Mouse (Mus musculus): Measurements from ENCODE around the gene Myh14. TPM values are rescaled to one million over a fixed set of nuclear protein-coding genes. Genes with fewer than 3 reads are reported as not detected.

The Myh14 gene
- polyA plus RNA-seq, 1 experiment from 2014 or later, result 0.59 TPM

- Histone ChIP-seq H3K4me2 (peak overlapping the region; percentile 91), H3K9me3 (replicated peaks) (no peaks in the 10 kb centered on the region), H3K4me1 (replicated peaks) (peaks cover 33% of the 10 kb centered on the region), H3K4me3 (peak overlapping the region; percentile 57), H3K36me3 (no peaks in the 10 kb centered on the region), H3K9ac (no peak overlapping the region), H3K27ac (ENCODE audit: poor library complexity, severe bottlenecking) (no peak overlapping the region), H3K27me3 (replicated peaks) (peaks cover 93% of the 10 kb centered on the region)
- 3% methylated on average over 13 of the region's 13 CpGs for WGBS
- ATAC-seq (ENCODE audit: insufficient number of reproducible peaks, low FRiP score), result no peak
These were observed 80.7 kb downstream of the Myh14 start for GRCm38 (mm10) chr7:44589946-44590345.

- Histone ChIP-seq H3K9ac (peak overlapping the region; percentile 25; the same call in 1 of the 2 replicates), H3K4me1 (replicated peaks) (peaks cover 33% of the 10 kb centered on the region), H3K27me3 (replicated peaks) (peaks cover 99% of the 10 kb centered on the region), H3K4me3 (peak overlapping the region; percentile 43), H3K36me3 (no peaks in the 10 kb centered on the region), H3K9me3 (replicated peaks) (no peaks in the 10 kb centered on the region), H3K4me2 (peak overlapping the region; percentile 91), H3K27ac (ENCODE audit: poor library complexity, severe bottlenecking) (no peak overlapping the region)
- WGBS, result under 1% methylated on average over 33 of the region's 33 CpGs
- ATAC-seq (ENCODE audit: insufficient number of reproducible peaks, low FRiP score), result peak; percentile 33; the same call in 1 of the 2 replicates
These were observed 81.5 kb downstream of the Myh14 start for GRCm38 (mm10) chr7:44589149-44589548.

DNA sequence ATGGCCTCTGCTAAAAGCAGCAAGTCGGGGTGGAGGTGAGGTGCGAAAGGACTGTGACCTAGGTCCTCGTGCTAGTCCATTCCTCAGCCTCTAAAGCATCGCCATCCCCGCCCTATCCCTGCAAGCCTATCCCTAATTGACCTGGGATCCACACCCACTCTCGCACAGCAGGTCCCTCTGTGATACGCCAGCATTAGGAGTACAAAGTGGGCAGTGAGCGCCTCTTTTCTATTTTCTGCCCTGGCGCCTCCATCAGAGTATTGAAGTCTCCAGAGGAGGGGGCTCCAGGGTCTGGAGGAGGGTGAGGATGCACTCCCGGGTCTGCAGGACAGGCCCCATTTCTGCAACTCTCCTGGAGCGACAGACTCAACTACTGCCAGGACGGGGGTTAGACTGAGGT, 82.3 kb downstream of the Myh14 start:
- no peaks in the 10 kb centered on the region for H3K36me3 ChIP-seq
- ATAC-seq (ENCODE audit: insufficient number of reproducible peaks, low FRiP score), result no peak
- no peak overlapping the region for H3K27ac ChIP-seq (ENCODE audit: poor library complexity, severe bottlenecking)
- H3K4me2 ChIP-seq, result peak overlapping the region; percentile 91
- peaks cover 28% of the 10 kb centered on the region for H3K4me1 ChIP-seq (replicated peaks)
- H3K27me3 ChIP-seq (replicated peaks), result peaks cover 91% of the 10 kb centered on the region
- H3K4me3 ChIP-seq, result 0 out of 2 replicates have a peak overlapping the region, but pooled peaks have one; percentile 43
- WGBS, result 11% methylated on average over 12 of the region's 12 CpGs
- no peak overlapping the region for H3K9ac ChIP-seq
- no peaks in the 10 kb centered on the region for H3K9me3 ChIP-seq (replicated peaks)

DNA sequence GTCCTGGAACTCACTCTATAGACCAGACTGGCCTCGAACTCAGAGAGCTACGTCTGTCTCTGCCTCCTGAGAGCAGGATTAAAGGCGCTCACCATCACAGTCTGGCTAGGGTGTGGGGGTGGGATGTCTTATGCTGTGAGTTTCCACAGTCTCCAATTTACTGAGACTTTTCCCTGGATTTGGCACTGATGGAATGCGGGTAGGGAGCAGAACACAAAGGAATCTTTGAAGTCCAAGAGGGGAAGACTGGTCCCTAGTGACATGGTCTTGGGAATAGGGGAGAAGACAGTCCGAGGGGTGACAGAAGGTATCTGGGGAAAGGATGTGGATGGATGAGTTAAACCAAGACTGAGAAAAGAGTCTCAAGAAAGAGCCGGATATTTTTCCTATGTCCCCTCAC, 83.0 kb downstream of the Myh14 start:
- no peak overlapping the region for H3K9ac ChIP-seq
- no peak for ATAC-seq (ENCODE audit: insufficient number of reproducible peaks, low FRiP score)
- H3K4me3 ChIP-seq, result no peak overlapping the region
- WGBS, result 34% methylated on average over 6 of the region's 6 CpGs
- H3K4me1 ChIP-seq (replicated peaks), result peaks cover 28% of the 10 kb centered on the region
- H3K27me3 ChIP-seq (replicated peaks), result peaks cover 87% of the 10 kb centered on the region
- no peaks in the 10 kb centered on the region for H3K9me3 ChIP-seq (replicated peaks)
- no peak overlapping the region for H3K27ac ChIP-seq (ENCODE audit: poor library complexity, severe bottlenecking)
- H3K36me3 ChIP-seq, result no peaks in the 10 kb centered on the region
- H3K4me2 ChIP-seq, result no peak overlapping the region

DNA sequence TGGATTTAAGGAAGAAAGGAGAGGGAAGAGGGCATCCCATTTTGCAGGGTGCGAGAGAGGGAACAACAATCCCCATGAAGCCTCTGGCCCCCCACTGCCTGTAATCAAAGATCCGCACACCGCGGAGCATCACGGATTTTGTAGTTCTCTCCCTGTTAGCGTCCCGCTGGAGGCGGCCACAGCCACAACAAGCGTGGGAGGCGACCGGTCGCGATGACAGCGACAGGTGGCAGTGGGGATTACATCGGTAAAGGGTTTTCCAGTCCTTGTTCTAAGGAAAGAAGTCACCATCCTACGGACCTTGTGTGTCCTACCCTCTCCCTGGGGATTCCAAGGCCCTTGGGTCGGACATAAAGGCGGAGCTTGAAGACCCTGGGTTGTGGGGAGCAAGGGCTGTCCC, 83.7 kb downstream of the Myh14 start:
- Histone ChIP-seq H3K27me3 (replicated peaks) (peaks cover 85% of the 10 kb centered on the region), H3K4me2 (peak overlapping the region; percentile 56), H3K36me3 (no peaks in the 10 kb centered on the region), H3K4me3 (peak overlapping the region; percentile 15), H3K9ac (no peak overlapping the region), H3K4me1 (replicated peaks) (peaks cover 28% of the 10 kb centered on the region), H3K9me3 (replicated peaks) (no peaks in the 10 kb centered on the region), H3K27ac (ENCODE audit: poor library complexity, severe bottlenecking) (no peak overlapping the region)
- no peak for ATAC-seq (ENCODE audit: insufficient number of reproducible peaks, low FRiP score)
- WGBS, result under 1% methylated on average over 18 of the region's 18 CpGs

GRCm38 (mm10) chr7:44586518-44586917, 84.1 kb downstream of the Myh14 start:
- H3K4me3 ChIP-seq, result peak overlapping the region; percentile 15; the same call in 1 of the 2 replicates
- no peaks in the 10 kb centered on the region for H3K9me3 ChIP-seq (replicated peaks)
- ATAC-seq (ENCODE audit: insufficient number of reproducible peaks, low FRiP score), result no peak
- H3K9ac ChIP-seq, result no peak overlapping the region
- peaks cover 26% of the 10 kb centered on the region for H3K4me1 ChIP-seq (replicated peaks)
- no peaks in the 10 kb centered on the region for H3K36me3 ChIP-seq
- no peak overlapping the region for H3K27ac ChIP-seq (ENCODE audit: poor library complexity, severe bottlenecking)
- H3K4me2 ChIP-seq, result peak overlapping the region; percentile 56
- H3K27me3 ChIP-seq (replicated peaks), result peaks cover 81% of the 10 kb centered on the region
- WGBS, result 13% methylated on average over 19 of the region's 19 CpGs

GRCm38 (mm10) chr7:44585606-44586005, 85.0 kb downstream of the Myh14 start:
- Histone ChIP-seq H3K4me3 (no peak overlapping the region), H3K4me1 (replicated peaks) (peaks cover 17% of the 10 kb centered on the region), H3K4me2 (no peak overlapping the region), H3K27ac (ENCODE audit: poor library complexity, severe bottlenecking) (no peak overlapping the region), H3K36me3 (no peaks in the 10 kb centered on the region), H3K27me3 (replicated peaks) (peaks cover 75% of the 10 kb centered on the region), H3K9ac (no peak overlapping the region), H3K9me3 (replicated peaks) (no peaks in the 10 kb centered on the region)
- WGBS, result 77% methylated on average over 6 of the region's 6 CpGs
- no peak for ATAC-seq (ENCODE audit: insufficient number of reproducible peaks, low FRiP score)

DNA sequence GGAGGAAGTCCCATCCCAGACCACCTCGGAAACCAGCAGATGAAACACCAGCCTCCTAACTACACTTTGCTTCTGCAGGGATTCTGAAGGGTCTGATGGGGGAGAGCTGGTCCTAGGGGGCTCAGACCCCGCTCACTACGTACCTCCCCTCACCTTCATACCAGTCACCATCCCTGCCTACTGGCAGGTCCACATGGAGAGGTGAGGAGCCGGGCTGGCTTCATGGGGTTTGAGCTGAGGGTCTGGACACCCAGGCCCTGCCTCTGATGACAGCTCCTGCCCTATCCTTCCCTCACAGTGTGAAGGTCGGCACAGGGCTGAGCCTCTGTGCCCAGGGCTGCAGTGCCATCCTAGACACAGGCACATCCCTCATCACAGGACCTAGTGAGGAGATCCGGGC, 85.7 kb downstream of the Myh14 start:
- H3K9me3 ChIP-seq (replicated peaks), result no peaks in the 10 kb centered on the region
- no peak for ATAC-seq (ENCODE audit: insufficient number of reproducible peaks, low FRiP score)
- peaks cover 68% of the 10 kb centered on the region for H3K27me3 ChIP-seq (replicated peaks)
- no peak overlapping the region for H3K9ac ChIP-seq
- no peak overlapping the region for H3K4me2 ChIP-seq
- no peaks in the 10 kb centered on the region for H3K36me3 ChIP-seq
- H3K4me1 ChIP-seq (replicated peaks), result peaks cover 11% of the 10 kb centered on the region
- no peak overlapping the region for H3K4me3 ChIP-seq
- H3K27ac ChIP-seq (ENCODE audit: poor library complexity, severe bottlenecking), result no peak overlapping the region
- 84% methylated on average over 6 of the region's 6 CpGs for WGBS

DNA sequence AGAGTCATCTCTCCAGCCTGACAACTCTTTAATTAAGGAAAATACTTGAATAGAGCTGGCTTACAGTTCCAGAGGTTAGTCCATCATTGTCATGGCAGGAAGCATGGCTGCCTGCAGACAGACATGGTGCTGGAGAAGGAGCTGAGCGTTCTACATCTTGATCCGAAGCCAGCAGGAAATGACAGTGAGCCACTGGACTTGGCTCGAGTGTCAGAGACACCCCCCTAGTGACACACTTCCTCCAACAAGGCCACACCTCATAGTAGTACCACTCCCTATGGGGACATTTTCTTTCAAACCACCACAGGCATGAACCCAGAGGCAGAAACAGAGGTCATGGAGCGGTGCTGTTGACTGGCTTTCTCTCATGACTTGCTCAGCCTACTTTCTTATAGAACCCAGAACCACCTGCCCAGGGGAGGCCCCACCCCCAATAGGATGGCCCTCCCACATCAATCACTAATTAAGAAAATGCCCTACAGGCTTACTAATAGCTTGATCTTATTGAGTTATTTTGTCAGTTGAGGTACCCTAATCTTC, 86.3 kb downstream of the Myh14 start:
- Histone ChIP-seq H3K9me3 (replicated peaks) (no peaks in the 10 kb centered on the region), H3K36me3 (no peaks in the 10 kb centered on the region), H3K4me3 (no peak overlapping the region), H3K4me1 (replicated peaks) (peaks cover 11% of the 10 kb centered on the region), H3K4me2 (no peak overlapping the region), H3K27me3 (replicated peaks) (peaks cover 62% of the 10 kb centered on the region), H3K9ac (no peak overlapping the region), H3K27ac (ENCODE audit: poor library complexity, severe bottlenecking) (no peak overlapping the region)
- ATAC-seq (ENCODE audit: insufficient number of reproducible peaks, low FRiP score), result no peak
- WGBS, result 71% methylated on average over 4 of the region's 4 CpGs

GRCm38 (mm10) chr7:44583146-44583545, 87.5 kb downstream of the Myh14 start:
- no peak for ATAC-seq (ENCODE audit: insufficient number of reproducible peaks, low FRiP score)
- Histone ChIP-seq H3K36me3 (no peaks in the 10 kb centered on the region), H3K9me3 (replicated peaks) (peaks cover 4% of the 10 kb centered on the region; the same call in 1 of the 2 replicates), H3K27ac (ENCODE audit: poor library complexity, severe bottlenecking) (no peak overlapping the region), H3K9ac (no peak overlapping the region), H3K27me3 (replicated peaks) (peaks cover 50% of the 10 kb centered on the region), H3K4me3 (no peak overlapping the region), H3K4me2 (no peak overlapping the region), H3K4me1 (replicated peaks) (no peaks in the 10 kb centered on the region)
- 50% methylated on average over 1 of the region's 1 CpGs for WGBS

DNA sequence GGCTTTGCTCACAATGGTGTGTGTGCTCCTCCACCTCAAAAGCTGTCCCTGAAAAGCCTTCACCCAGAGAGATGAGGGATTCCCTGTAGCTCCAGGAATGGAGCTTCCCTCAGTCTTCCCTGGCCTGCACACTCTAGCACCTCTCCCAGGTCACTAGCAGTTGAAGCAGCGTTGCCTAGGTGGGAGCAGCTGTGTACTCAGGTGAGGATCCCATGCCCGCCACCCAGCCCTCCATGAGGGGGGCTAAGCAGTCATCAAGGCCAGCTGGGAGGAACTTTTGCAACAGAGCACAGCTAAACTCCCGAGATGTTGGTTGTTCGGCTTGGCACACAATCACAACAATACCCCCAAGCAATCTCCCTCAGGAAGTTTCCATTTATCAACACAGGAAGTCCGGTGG, 87.9 kb downstream of the Myh14 start:
- no peaks in the 10 kb centered on the region for H3K4me1 ChIP-seq (replicated peaks)
- peaks cover 46% of the 10 kb centered on the region for H3K27me3 ChIP-seq (replicated peaks)
- no peak overlapping the region for H3K4me3 ChIP-seq
- no peaks in the 10 kb centered on the region for H3K36me3 ChIP-seq
- H3K9ac ChIP-seq, result no peak overlapping the region
- no peak overlapping the region for H3K4me2 ChIP-seq
- H3K9me3 ChIP-seq (replicated peaks), result peaks cover 6% of the 10 kb centered on the region; the same call in 1 of the 2 replicates
- no peak for ATAC-seq (ENCODE audit: insufficient number of reproducible peaks, low FRiP score)
- no peak overlapping the region for H3K27ac ChIP-seq (ENCODE audit: poor library complexity, severe bottlenecking)
- 48% methylated on average over 5 of the region's 5 CpGs for WGBS

GRCm38 (mm10) chr7:44581637-44582036, 89.0 kb downstream of the Myh14 start:
- Histone ChIP-seq H3K9ac (no peak overlapping the region), H3K36me3 (no peaks in the 10 kb centered on the region), H3K4me3 (no peak overlapping the region), H3K4me2 (no peak overlapping the region), H3K27me3 (replicated peaks) (peaks cover 35% of the 10 kb centered on the region), H3K9me3 (replicated peaks) (peaks cover 6% of the 10 kb centered on the region; the same call in 1 of the 2 replicates), H3K27ac (ENCODE audit: poor library complexity, severe bottlenecking) (no peak overlapping the region), H3K4me1 (replicated peaks) (no peaks in the 10 kb centered on the region)
- 56% methylated on average over 6 of the region's 6 CpGs for whole genome bisulfite sequencing
- no peak for ATAC-seq (ENCODE audit: insufficient number of reproducible peaks, low FRiP score)

Data from heart, embryonic 12.5 days (tissue).